In genomic region chr11:54067318-54067995, GRCm38 (mm10) we compare ENCODE assay signal across 9 mouse cellular contexts. TPM values are rescaled to one million over a fixed set of nuclear protein-coding genes. Genes with fewer than 3 reads are reported as not detected.
A peak's percentile ranks its signal among the peaks of the same experiment; 100 is the strongest.
DNase-seq lines count a peak whose midpoint lies in the region; ATAC-seq and TF ChIP-seq lines count a peak whose summit lies in the region.
"Had no signal": no experiment of that assay in that cellular context is flagged by ENCODE, and none has a peak within 500 bp of the region (broad histone marks: within the 10 kb centered on the region; RNA-seq: fewer than 3 reads in every experiment).

No protein-coding gene starts in this region.

- no peaks in the 10 kb centered on the region for H3K36me3 ChIP-seq in lung, embryonic 16.5 days (ENCODE audit: control insufficient read depth, insufficient read depth, low read length)
- H3K36me3 ChIP-seq in stomach, embryonic 15.5 days: no peaks in the 10 kb centered on the region

- no peak overlapping the region for H3K27ac ChIP-seq in lung, embryonic 16.5 days (ENCODE audit: low read length)
- H3K27ac ChIP-seq in stomach, embryonic 15.5 days: peak overlapping the region; percentile 75
- H3K27ac ChIP-seq: liver, embryonic 14.5 days had no signal

- H3K4me1 ChIP-seq in lung, embryonic 16.5 days (replicated peaks; ENCODE audit: control insufficient read depth, insufficient read depth, low read length): peaks cover 23% of the 10 kb centered on the region
- H3K4me1 ChIP-seq in stomach, embryonic 15.5 days: peaks cover 49% of the 10 kb centered on the region

- peak; percentile 44 for DNase-seq in brain, embryonic 14.5 days (ENCODE audit: low read depth)
- peak; percentile 62 for DNase-seq in embryo, embryonic 10.5 days (ENCODE audit: low spot score)
- peak; percentile 23 for DNase-seq in heart, postnatal 25 days (ENCODE audit: low spot score)
- no peak for DNase-seq in layer of hippocampus, adult 8-10 months (ENCODE audit: low spot score in 2 of 2)
- no peak for DNase-seq in c-Kit-positive CD71-positive TER-119-positive erythroid progenitor cells, embryonic 14.5 days (ENCODE audit: low spot score)
- no peak for DNase-seq in testis, postnatal 14 days (ENCODE audit: low spot score)

- ATAC-seq in lung, embryonic 16.5 days (ENCODE audit: low read depth): peak; percentile 80
- no peak; the same call in 1 of the 2 replicates for ATAC-seq in stomach, embryonic 15.5 days (ENCODE audit: insufficient read depth, low FRiP score, low read depth)

- H3K9ac ChIP-seq in lung, embryonic 16.5 days (ENCODE audit: low read length): no peak overlapping the region; the same call in 1 of the 2 replicates
- peak overlapping the region; percentile 60; the same call in 1 of the 2 replicates for H3K9ac ChIP-seq in stomach, embryonic 15.5 days
- H3K9ac ChIP-seq: liver, embryonic 14.5 days had no signal

- peak overlapping the region; percentile 22; the same call in 1 of the 2 replicates for H3K4me2 ChIP-seq in lung, embryonic 16.5 days (ENCODE audit: low read depth, low read length)
- H3K4me2 ChIP-seq in stomach, embryonic 15.5 days: peak overlapping the region; percentile 86

- H3K27me3 ChIP-seq in lung, embryonic 16.5 days (ENCODE audit: control insufficient read depth, insufficient read depth, low read depth, low read length): peaks cover 5% of the 10 kb centered on the region; the same call in 1 of the 2 replicates
- H3K27me3 ChIP-seq in stomach, embryonic 15.5 days (replicated peaks): no peaks in the 10 kb centered on the region

- WGBS in lung, embryonic 16.5 days: 32% methylated on average over 11 of the region's 12 CpGs
- 28% methylated on average over 12 of the region's 12 CpGs for whole genome bisulfite sequencing in stomach, embryonic 15.5 days

- H3K9me3 ChIP-seq in lung, embryonic 16.5 days (ENCODE audit: control insufficient read depth, low read length): no peaks in the 10 kb centered on the region
- H3K9me3 ChIP-seq in stomach, embryonic 15.5 days: no peaks in the 10 kb centered on the region

- TF ChIP-seq CTCF in brain, embryonic 14.5 days (IDR thresholded peaks at IDR 0.05; ENCODE audit: borderline replicate concordance, extremely low read depth, insufficient read depth, insufficient read length): no peak

- no peak for TF ChIP-seq POLR2A in brain, embryonic 14.5 days (IDR thresholded peaks at IDR 0.05; ENCODE audit: borderline replicate concordance, extremely low read depth, insufficient read depth, insufficient read length, poor library complexity, severe bottlenecking)

- peak overlapping the region; percentile 56; the same call in 1 of the 2 replicates for H3K4me3 ChIP-seq in lung, embryonic 16.5 days (ENCODE audit: low read length)
- H3K4me3 ChIP-seq in stomach, embryonic 15.5 days (replicated peaks): peak overlapping the region; percentile 62

- intact Hi-C loops in heart, postnatal 25 days (cut with DNase I): no loop called here

RNA-seq across cellular contexts. Expression of gene Pdlim4, which starts 1.4 kb away (rescaled TPM):
- polyA plus RNA-seq in brain, embryonic 14.5 days (2012; rRNA removed): 26.0 and 38.9 TPM in 2 replicates
- total RNA-seq in heart, postnatal 25 days (2021): 10 to 100 TPM; 34.4 to 42.1 TPM
- polyA plus RNA-seq in lung, embryonic 16.5 days (2015; fragmentation: Nextera tagmentation; extraction: Ambion mirVana): 12.6 and 15.6 TPM in 2 replicates
- 49.9 and 52.0 TPM in 2 replicates for polyA plus RNA-seq in stomach, embryonic 15.5 days (2015; fragmentation: Nextera tagmentation; extraction: Ambion mirVana)
- total RNA-seq in layer of hippocampus, adult 8-10 months (2022): 10 to 100 TPM; 16.4 to 25.2 (median 21.2) TPM

RNA-seq across cellular contexts. Expression of gene P4ha2, which starts 32.4 kb away (rescaled TPM):
- 14.0 and 15.0 TPM in 2 replicates for polyA plus RNA-seq in brain, embryonic 14.5 days (2012; rRNA removed)
- 10 to 100 TPM; 56.6 to 61.7 TPM for total RNA-seq in heart, postnatal 25 days (2021)
- 41.4 and 47.4 TPM in 2 replicates for polyA plus RNA-seq in lung, embryonic 16.5 days (2015; fragmentation: Nextera tagmentation; extraction: Ambion mirVana)
- polyA plus RNA-seq in stomach, embryonic 15.5 days (2015; fragmentation: Nextera tagmentation; extraction: Ambion mirVana): 54.8 and 59.5 TPM in 2 replicates
- 10 to 100 TPM; 24.3 to 30.8 (median 26.7) TPM for total RNA-seq in layer of hippocampus, adult 8-10 months (2022)

RNA-seq across cellular contexts. Expression of gene Slc22a4, which starts 39.6 kb away (rescaled TPM):
- polyA plus RNA-seq in brain, embryonic 14.5 days (2012; rRNA removed): 1.8 and 2.2 TPM in 2 replicates
- total RNA-seq in heart, postnatal 25 days (2021): 1 to 10 TPM; 5.0 to 5.7 TPM
- polyA plus RNA-seq in lung, embryonic 16.5 days (2015; fragmentation: Nextera tagmentation; extraction: Ambion mirVana): 0.63 and 0.69 TPM in 2 replicates
- polyA plus RNA-seq in stomach, embryonic 15.5 days (2015; fragmentation: Nextera tagmentation; extraction: Ambion mirVana): 2.0 and 3.0 TPM in 2 replicates
- total RNA-seq in layer of hippocampus, adult 8-10 months (2022): 10 to 100 TPM in 1 of 4 experiments, 1 to 10 TPM in 3; 7.8 to 14.1 (median 8.4) TPM

Comparison
In these comparisons a context has a peak if more than half of its experiments do, and no peak if none do; other contexts are left out.
1. DNase-seq: peak in brain, embryonic 14.5 days (single experiment), embryo, embryonic 10.5 days (single experiment) and heart, postnatal 25 days (single experiment); none in layer of hippocampus, adult 8-10 months (0 of 2), c-Kit-positive CD71-positive TER-119-positive erythroid progenitor cells, embryonic 14.5 days (single experiment) and testis, postnatal 14 days (single experiment).